Mouse (Mus musculus): ENCODE results near the gene Ms4a13.
"Not testable (repeated sequence)": the region's sequence is repeated elsewhere in the genome, so short reads cannot be mapped to it uniquely, and the experiment has no call there.

- TF ChIP-seq CTCF (IDR thresholded peaks at IDR 0.05; ENCODE audit: low read depth, low read length); POLR2AphosphoS5 (IDR thresholded peaks at IDR 0.05; ENCODE audit: insufficient replicate concordance, low read depth, low read length); TAL1 (conservative IDR thresholded peaks at IDR 0.05; ENCODE audit: low read depth, low read length): not testable (repeated sequence)
Observed at GRCm38 (mm10) chr19:11157890-11158289, 38.6 kb downstream of the Ms4a13 start.

All from G1E (cell line).